In genomic region chrX:85775879-85776543, GRCm38 (mm10) we compare ENCODE assay signal across 8 mouse cellular contexts. TPM values are rescaled to one million over a fixed set of nuclear protein-coding genes. Genes with fewer than 3 reads are reported as not detected.
DNase-seq lines count a peak whose midpoint lies in the region; ATAC-seq and TF ChIP-seq lines count a peak whose summit lies in the region.

No protein-coding gene starts in this region.

- ATAC-seq in forebrain, embryonic 15.5 days (replicated peaks) = no peak
- peak; percentile 51 for ATAC-seq in midbrain, postnatal 0 days (ENCODE audit: low FRiP score)

- no peaks in the 10 kb centered on the region for H3K36me3 ChIP-seq in thymus, adult 2 months (ENCODE audit: control insufficient read depth, insufficient read depth, low read length)
- no peaks in the 10 kb centered on the region for H3K36me3 ChIP-seq in forebrain, embryonic 15.5 days
- no peaks in the 10 kb centered on the region for H3K36me3 ChIP-seq in midbrain, postnatal 0 days (ENCODE audit: insufficient read depth, low read length)

- H3K4me3 ChIP-seq in thymus, adult 2 months (ENCODE audit: control insufficient read depth, insufficient read depth, low read length) = peak overlapping the region; percentile 80
- H3K4me3 ChIP-seq in forebrain, embryonic 15.5 days = peak overlapping the region; percentile 54
- H3K4me3 ChIP-seq in midbrain, postnatal 0 days (ENCODE audit: low read depth, low read length) = peak overlapping the region; percentile 48

- TF ChIP-seq POLR2A in thymus, adult 2 months (IDR thresholded peaks at IDR 0.05; ENCODE audit: control insufficient read depth, extremely low read depth, insufficient read depth, low read length, poor library complexity) = no peak

- H3K27ac ChIP-seq in thymus, adult 2 months (ENCODE audit: control insufficient read depth, insufficient read depth, low read length) = 0 out of 2 replicates have a peak overlapping the region, but pooled peaks have one; percentile 30
- H3K27ac ChIP-seq in forebrain, embryonic 15.5 days (replicated peaks) = peak overlapping the region; percentile 56
- peak overlapping the region; percentile 82 for H3K27ac ChIP-seq in midbrain, postnatal 0 days (ENCODE audit: low read depth, low read length)

- H3K9ac ChIP-seq in forebrain, embryonic 15.5 days (replicated peaks) = peak overlapping the region; percentile 54
- H3K9ac ChIP-seq in midbrain, postnatal 0 days (replicated peaks; ENCODE audit: low read length, poor library complexity, severe bottlenecking) = peak overlapping the region; percentile 54

- H3K9me3 ChIP-seq in forebrain, embryonic 15.5 days = no peaks in the 10 kb centered on the region
- no peaks in the 10 kb centered on the region for H3K9me3 ChIP-seq in midbrain, postnatal 0 days (ENCODE audit: low read length)

- 1% methylated on average over 22 of the region's 22 CpGs for WGBS in thymus, adult 2 months
- 26% methylated on average over 22 of the region's 22 CpGs for WGBS in forebrain, embryonic 15.5 days
- WGBS in midbrain, postnatal 0 days = 20% methylated on average over 18 of the region's 22 CpGs

- TF ChIP-seq CTCF in thymus, adult 2 months (IDR thresholded peaks at IDR 0.05; ENCODE audit: borderline replicate concordance, control insufficient read depth, extremely low read depth, insufficient read depth, low read length, poor library complexity) = no peak
- no peak for TF ChIP-seq CTCF in midbrain, postnatal 0 days (IDR thresholded peaks at IDR 0.05)

- peak overlapping the region; percentile 61 for H3K4me2 ChIP-seq in forebrain, embryonic 15.5 days (replicated peaks)
- peak overlapping the region; percentile 49 for H3K4me2 ChIP-seq in midbrain, postnatal 0 days (ENCODE audit: low read depth, low read length, poor library complexity, severe bottlenecking)

- peaks cover 5% of the 10 kb centered on the region for H3K4me1 ChIP-seq in thymus, adult 2 months (replicated peaks; ENCODE audit: control insufficient read depth, insufficient read depth, low read length)
- H3K4me1 ChIP-seq in forebrain, embryonic 15.5 days = no peaks in the 10 kb centered on the region
- no peaks in the 10 kb centered on the region for H3K4me1 ChIP-seq in midbrain, postnatal 0 days (ENCODE audit: insufficient read depth, low read length)

- DNase-seq in gastrocnemius, postnatal 10 days = peak; percentile 4
- no peak for DNase-seq in gastrocnemius, adult 18-20 months (ENCODE audit: low spot score)
- DNase-seq in thymus, adult 2 months = no peak
- no peak for DNase-seq in thymus, postnatal 14 days
- DNase-seq in layer of hippocampus, postnatal 36 days = peak; percentile 5 to 27
- DNase-seq in midbrain, postnatal 0 days (ENCODE audit: low spot score) = peak; percentile 21
- DNase-seq in ovary, postnatal 36 days (ENCODE audit: low spot score) = no peak

- H3K27me3 ChIP-seq in thymus, adult 2 months (ENCODE audit: control insufficient read depth, insufficient read depth, low read length) = no peaks in the 10 kb centered on the region
- H3K27me3 ChIP-seq in forebrain, embryonic 15.5 days = no peaks in the 10 kb centered on the region
- no peaks in the 10 kb centered on the region for H3K27me3 ChIP-seq in midbrain, postnatal 0 days (ENCODE audit: insufficient read depth, low read length)

RNA-seq across cellular contexts. Expression of gene Gk, which starts 0.6 kb away (rescaled TPM):
- 1 to 10 TPM; 2.4 to 3.3 TPM for total RNA-seq in gastrocnemius, postnatal 10 days (2021)
- 1 to 10 TPM; 1.0 to 1.5 TPM for total RNA-seq in gastrocnemius, adult 18-20 months (2021)
- 1.9 and 3.0 TPM in 2 replicates for polyA plus RNA-seq in thymus, adult 2 months (2012; rRNA removed)
- polyA plus RNA-seq in forebrain, embryonic 15.5 days (2015; fragmentation: Nextera tagmentation; extraction: Ambion mirVana) = 7.6 and 8.6 TPM in 2 replicates
- total RNA-seq in layer of hippocampus, postnatal 36 days (2021) = 10 to 100 TPM; 26.2 to 28.1 TPM
- 14.6 and 19.4 TPM in 2 replicates for total RNA-seq in midbrain, postnatal 0 days (2014; rRNA removed)
- 10.9 and 11.6 TPM in 2 replicates for polyA plus RNA-seq in midbrain, postnatal 0 days (2015; fragmentation: Nextera tagmentation; extraction: Ambion mirVana)

Comparison
In these comparisons a context has a peak if more than half of its experiments do, and no peak if none do; other contexts are left out.
1. DNase-seq: peak in gastrocnemius, postnatal 10 days (single experiment), layer of hippocampus, postnatal 36 days (2 of 2) and midbrain, postnatal 0 days (single experiment); none in gastrocnemius, adult 18-20 months (single experiment), thymus, adult 2 months (single experiment), thymus, postnatal 14 days (single experiment) and ovary, postnatal 36 days (single experiment).
2. H3K27ac ChIP-seq: peak in every context shown above with its lines; median percentile 82 in midbrain, postnatal 0 days; 56 in forebrain, embryonic 15.5 days; 30 in thymus, adult 2 months.
3. Peak in every context shown above with its lines, with median percentiles within 50 percentile points of each other: H3K4me3 ChIP-seq.